Mouse (Mus musculus) naive thymus-derived CD4-positive, alpha-beta T cell, adult 5 months (primary cell): Measurements from ENCODE around the gene Kdm5d. TPM values are rescaled to one million over a fixed set of nuclear protein-coding genes. Genes with fewer than 3 reads are reported as not detected.

Experiments
- polyA plus RNA-seq: library from polyadenylated mRNA; unstranded; fragments of 100-300 nt; shearing (Covaris generic); gene quantifications from one replicate; pipeline ENCODE4 v1.2.1, GENCODE M21; 2017

Kdm5d gene
- polyA plus RNA-seq = 28.1 TPM

GRCm38 (mm10) chrY:897393-898227 is at the start of gene Kdm5d:
TSS of gene Kdm5d (plus strand) at chrY:897788.

Other genes starting within 250 kb of the Kdm5d start
- not detected for gene Zfy1, start 100.4 kb upstream of the Kdm5d start, polyA plus RNA-seq
- gene Uba1y, start 79.1 kb upstream of the Kdm5d start, polyA plus RNA-seq = not detected
- 163 TPM for gene Eif2s3y, start 112.8 kb downstream of the Kdm5d start, polyA plus RNA-seq